Mouse (Mus musculus) v-Abl transformed pro-B cells (cell line): ENCODE data around the gene Olfr148.

ENCODE experiments used
- in situ Hi-C, 2 experiments: fragments of 400-800 bp; cut with MboI; formaldehyde crosslinking; loops; one replicate each; pipeline ENCODE4 v1.15.1; 2025; ENCODE audit not compliant: unreplicated experiment in 2 of 2

Olfr148 gene

GRCm38 (mm10) chr9:39610355-39610754 lies at the start of gene Olfr148:
TSS of gene Olfr148 (plus strand) at chr9:39610655.
- in situ Hi-C loops: no loop called here

- in situ Hi-C loops: no loop called here
These were observed 35.0 kb upstream of the Olfr148 start, which contains the start of gene Olfr959 for GRCm38 (mm10) chr9:39575469-39575868. TSS of gene Olfr959 (minus strand) at chr9:39575569.

GRCm38 (mm10) chr9:39577050-39577449 lies 33.4 kb upstream of the Olfr148 start:
- in situ Hi-C loops: no loop called here

- in situ Hi-C loops: no loop called here
These were observed 7.7 kb upstream of the Olfr148 start for GRCm38 (mm10) chr9:39602536-39603332.

GRCm38 (mm10) chr9:39603333-39603845 lies 7.1 kb upstream of the Olfr148 start:
- in situ Hi-C loops: no loop called here

- in situ Hi-C loops: no loop called here
These were observed 6.4 kb upstream of the Olfr148 start, which contains the start of gene AW551984 for GRCm38 (mm10) chr9:39603999-39604453. TSS of gene AW551984 (minus strand) at chr9:39604403.

GRCm38 (mm10) chr9:39608497-39608896 lies 2.0 kb upstream of the Olfr148 start:
- in situ Hi-C loops: no loop called here

GRCm38 (mm10) chr9:39611953-39612352 lies 1.5 kb downstream of the Olfr148 start:
- in situ Hi-C loops: no loop called here

GRCm38 (mm10) chr9:39621073-39621472 lies 10.6 kb downstream of the Olfr148 start, which contains the start of gene Olfr960:
TSS of gene Olfr960 (plus strand) at chr9:39621373.
- in situ Hi-C loops: no loop called here

GRCm38 (mm10) chr9:39623783-39624182 lies 13.3 kb downstream of the Olfr148 start:
- in situ Hi-C loops: no loop called here

- in situ Hi-C loops: no loop called here
These were observed 14.3 kb downstream of the Olfr148 start for GRCm38 (mm10) chr9:39624711-39625110.

GRCm38 (mm10) chr9:39629069-39629468 lies 18.6 kb downstream of the Olfr148 start:
- in situ Hi-C loops: no loop called here

- in situ Hi-C loops: no loop called here
These were observed 23.6 kb downstream of the Olfr148 start for GRCm38 (mm10) chr9:39633913-39634594.

- in situ Hi-C loops: no loop called here
These were observed 34.3 kb downstream of the Olfr148 start, which contains the start of gene Olfr961 for GRCm38 (mm10) chr9:39644785-39645184. TSS of gene Olfr961 (plus strand) at chr9:39645085.

GRCm38 (mm10) chr9:39647382-39647781 lies 36.9 kb downstream of the Olfr148 start:
- in situ Hi-C loops: no loop called here

- in situ Hi-C loops: no loop called here
These were observed 44.4 kb downstream of the Olfr148 start for GRCm38 (mm10) chr9:39654756-39655396.
